Mouse (Mus musculus) right cerebral cortex, postnatal 10 days (tissue): Measurements from ENCODE around the gene Cldn13.
A peak's percentile ranks its signal among the peaks of the same experiment; 100 is the strongest.
"Not testable (repeated sequence)": the region's sequence is repeated elsewhere in the genome, so short reads cannot be mapped to it uniquely, and the experiment has no call there.

ENCODE experiments used
- DNase-seq, 2 experiments: peaks; one replicate each; pipeline ENCODE4 v3.0.0; 2021; ENCODE audit warnings: low spot score in 2 of 2

The Cldn13 gene

GRCm38 (mm10) chr5:134933686-134934085, 18.4 kb upstream of the Cldn13 start:
- not testable (repeated sequence) for DNase-seq

DNA sequence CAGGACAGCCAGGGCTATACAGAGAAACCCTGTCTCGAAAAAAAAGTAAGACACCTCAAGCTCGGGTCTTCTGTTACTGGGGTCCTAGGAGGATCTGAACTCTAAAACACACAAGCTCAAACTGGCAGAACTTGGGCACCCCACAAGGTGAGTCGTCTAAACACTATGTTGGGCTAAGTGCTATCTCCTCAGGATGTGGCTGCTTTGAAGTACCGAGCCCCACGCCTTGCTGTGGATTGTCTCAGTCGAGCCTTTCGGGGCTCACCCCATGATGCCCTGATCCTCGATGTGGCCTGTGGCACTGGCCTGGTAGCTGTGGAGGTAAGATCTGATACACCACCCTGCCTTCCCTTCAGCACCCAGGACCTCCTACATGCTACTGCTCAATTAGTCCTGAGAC, 18.0 kb upstream of the Cldn13 start:
- no peak for DNase-seq

DNA sequence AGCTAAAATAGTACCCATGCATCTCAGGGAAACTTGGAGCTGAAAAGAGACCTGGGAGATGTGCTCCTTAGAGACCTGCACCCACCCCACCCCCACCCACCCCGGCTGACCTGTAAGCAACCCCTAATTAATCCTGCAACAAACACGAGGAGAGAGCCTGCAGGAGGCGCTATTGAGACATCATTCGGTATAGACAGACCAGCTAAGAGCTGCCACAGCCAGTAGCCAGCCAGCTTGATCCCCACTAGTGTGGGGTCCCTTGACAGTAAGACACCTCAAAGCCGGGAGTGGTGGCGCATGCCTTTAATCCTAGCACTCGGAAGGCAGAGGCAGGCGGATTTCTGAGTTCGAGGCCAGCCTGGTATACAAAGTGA, 17.6 kb upstream of the Cldn13 start:
- DNase-seq = peak; percentile 35 to 36

DNA sequence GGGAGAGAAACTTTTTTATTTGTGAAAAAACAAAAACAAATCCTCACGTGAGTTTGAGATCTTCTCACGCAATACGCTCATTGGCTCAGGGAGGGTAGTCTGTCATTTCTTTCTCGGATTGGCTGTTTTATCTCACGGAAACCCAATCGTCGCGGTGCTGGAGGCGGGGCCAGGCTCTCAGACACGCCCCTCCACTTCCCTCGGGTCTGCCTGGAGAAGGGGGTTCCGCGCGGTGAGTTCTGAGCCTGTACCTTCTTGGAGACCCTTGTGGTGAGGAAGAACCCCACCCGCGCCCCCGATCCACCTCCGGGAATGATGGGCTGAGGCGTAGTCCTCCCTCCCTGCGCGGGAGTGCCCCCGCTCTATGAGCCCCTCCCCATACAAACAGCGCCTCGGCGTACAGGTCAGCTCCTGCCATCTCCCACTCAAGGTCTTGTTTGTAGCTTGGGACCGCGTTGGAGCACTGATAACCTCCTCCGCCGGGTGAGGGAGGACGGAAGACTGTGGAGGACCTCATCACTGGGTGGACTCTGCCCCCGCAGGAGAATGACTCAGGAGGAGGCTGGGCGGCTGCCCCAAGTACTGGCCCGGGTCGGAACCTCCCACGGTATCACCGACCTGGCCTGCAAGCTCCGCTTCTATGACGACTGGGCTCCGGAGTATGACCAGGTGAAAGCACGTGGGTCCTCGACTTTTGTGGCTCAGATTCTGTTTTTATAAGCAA, 17.0 kb upstream of the Cldn13 start, which contains the start of gene Mettl27:
Mettl27 (plus strand) TSS at position 190 of the 724 bp plus-strand sequence.
- peak; percentile 90 to 93 for DNase-seq

GRCm38 (mm10) chr5:134929988-134930387, 14.7 kb upstream of the Cldn13 start:
- DNase-seq = no peak

DNA sequence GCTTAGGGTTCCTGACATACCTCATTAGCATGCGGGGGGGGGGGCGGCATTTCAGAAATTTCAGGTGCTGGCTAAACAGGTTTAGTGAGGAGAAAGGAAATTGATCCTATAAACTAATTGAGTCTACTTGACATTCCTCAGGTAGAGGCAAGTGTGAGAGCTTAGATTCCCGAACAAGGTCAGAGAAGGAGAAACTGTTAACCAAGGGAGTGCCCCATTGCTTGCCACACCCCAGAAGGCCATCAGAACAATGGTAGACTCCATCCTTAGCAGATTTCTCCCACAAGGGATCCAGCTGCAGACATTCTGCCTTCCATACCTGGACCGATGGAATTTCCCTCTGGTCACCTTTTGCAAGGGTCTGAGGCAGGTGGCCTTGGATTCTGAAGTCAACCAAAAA, 11.4 kb upstream of the Cldn13 start:
- DNase-seq = no peak

DNA sequence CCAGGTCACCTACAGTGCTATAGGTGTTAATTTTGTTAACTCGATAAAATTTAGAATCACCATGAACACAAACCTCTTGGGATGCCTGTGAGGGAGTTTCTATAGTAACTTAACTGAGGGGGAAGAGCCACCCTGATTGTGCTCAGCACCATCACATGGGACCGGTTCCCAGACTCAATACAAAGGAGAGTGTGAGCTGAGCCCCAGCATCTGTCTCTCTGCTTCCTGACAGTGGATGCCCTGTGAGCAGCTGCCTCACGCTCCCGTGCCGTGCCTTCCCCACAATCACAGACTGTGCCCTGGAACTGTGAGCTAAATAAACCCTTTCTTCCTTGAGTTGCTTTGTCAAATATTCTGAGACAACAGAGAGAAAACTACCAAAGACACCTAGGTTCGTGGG, 7.8 kb upstream of the Cldn13 start:
- DNase-seq = no peak

- no peak for DNase-seq
These were observed 5.8 kb upstream of the Cldn13 start for GRCm38 (mm10) chr5:134921106-134921505.

DNA sequence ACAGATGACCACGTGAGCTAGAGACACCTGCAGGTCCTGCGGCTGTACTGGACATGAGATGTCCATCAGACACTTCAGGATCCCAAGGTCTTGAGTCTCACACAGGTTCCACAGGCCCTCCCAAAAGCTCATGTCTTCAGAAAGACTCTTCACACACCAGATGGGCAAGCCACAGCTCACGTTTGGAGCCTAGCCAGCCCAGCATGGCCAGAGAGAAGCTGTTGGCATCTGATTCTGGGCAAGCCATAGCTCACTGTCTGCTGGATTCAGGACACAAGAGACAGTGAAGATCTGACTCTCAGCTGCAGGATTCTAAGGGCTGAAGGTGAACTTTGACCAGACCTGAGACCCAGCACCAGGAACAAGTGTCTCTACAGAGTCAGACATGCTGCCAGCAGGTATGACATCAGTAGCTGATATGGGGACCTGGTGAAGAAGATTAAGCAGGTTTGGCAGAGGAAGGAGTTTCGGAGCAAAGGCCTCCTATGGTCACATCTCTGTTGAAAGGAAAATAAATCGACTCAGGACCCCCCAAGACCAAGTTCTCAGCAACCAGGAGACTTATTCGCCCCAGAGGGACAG, 4.9 kb upstream of the Cldn13 start:
- peak in 1 of 2 experiments; percentile 38 for DNase-seq

GRCm38 (mm10) chr5:134919097-134919496, 3.8 kb upstream of the Cldn13 start:
- DNase-seq = no peak

- DNase-seq = peak; percentile 55 to 66
These were observed 2.9 kb upstream of the Cldn13 start for GRCm38 (mm10) chr5:134918071-134918832.

GRCm38 (mm10) chr5:134914510-134914909, 816 bp downstream of the Cldn13 start:
- no peak for DNase-seq

DNA sequence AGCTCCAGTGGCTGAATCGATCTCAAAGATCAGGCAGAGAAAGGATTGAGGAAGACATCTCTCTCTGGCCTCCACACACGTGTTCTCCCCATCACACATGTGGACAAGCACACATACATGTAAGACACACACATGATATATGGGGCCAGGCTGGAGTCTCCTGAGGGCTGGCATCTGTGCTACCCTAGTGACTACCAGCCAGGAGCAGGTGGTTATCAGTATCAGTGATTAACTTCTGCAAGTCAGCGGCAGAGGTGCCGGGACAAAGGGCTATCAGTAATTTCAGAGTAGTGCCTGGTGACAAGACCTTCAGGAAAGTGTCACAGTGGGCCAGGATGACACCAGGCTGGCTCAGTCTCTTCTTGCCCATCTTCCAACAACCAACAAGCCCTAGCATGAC, 1.6 kb downstream of the Cldn13 start:
- no peak for DNase-seq

- no peak for DNase-seq
These were observed 2.0 kb downstream of the Cldn13 start for GRCm38 (mm10) chr5:134913352-134913751.

- DNase-seq = no peak
These were observed 3.4 kb downstream of the Cldn13 start for GRCm38 (mm10) chr5:134911901-134912300.

GRCm38 (mm10) chr5:134907135-134907534, 8.2 kb downstream of the Cldn13 start:
- DNase-seq = peak; percentile 93 to 97

- no peak for DNase-seq
These were observed 8.7 kb downstream of the Cldn13 start, which contains the start of gene Tmem270 for GRCm38 (mm10) chr5:134906633-134907032. TSS of gene Tmem270 (minus strand) at chr5:134906733.

DNA sequence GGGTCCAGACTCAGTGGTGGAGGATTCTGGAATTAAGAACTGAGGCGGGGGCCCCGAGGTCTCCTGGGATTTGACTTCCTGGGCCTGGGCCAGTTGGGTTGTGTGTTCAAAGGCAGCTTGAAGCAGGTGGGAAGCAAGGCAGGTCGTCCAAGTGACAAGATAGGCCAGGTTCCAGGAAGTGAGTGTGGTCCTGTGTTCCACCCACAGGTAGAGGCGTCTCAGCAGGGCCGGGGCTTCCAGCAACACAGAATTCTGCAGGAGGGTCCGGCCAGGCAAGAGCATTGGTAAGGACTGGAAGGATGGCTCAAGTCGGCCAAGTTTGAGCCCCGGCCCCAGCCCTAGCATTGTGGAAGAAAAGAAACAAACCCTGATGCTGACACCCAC, 13.7 kb downstream of the Cldn13 start:
- no peak for DNase-seq

GRCm38 (mm10) chr5:134901012-134901643, 14.2 kb downstream of the Cldn13 start:
- DNase-seq = peak; percentile 58 to 66

DNA sequence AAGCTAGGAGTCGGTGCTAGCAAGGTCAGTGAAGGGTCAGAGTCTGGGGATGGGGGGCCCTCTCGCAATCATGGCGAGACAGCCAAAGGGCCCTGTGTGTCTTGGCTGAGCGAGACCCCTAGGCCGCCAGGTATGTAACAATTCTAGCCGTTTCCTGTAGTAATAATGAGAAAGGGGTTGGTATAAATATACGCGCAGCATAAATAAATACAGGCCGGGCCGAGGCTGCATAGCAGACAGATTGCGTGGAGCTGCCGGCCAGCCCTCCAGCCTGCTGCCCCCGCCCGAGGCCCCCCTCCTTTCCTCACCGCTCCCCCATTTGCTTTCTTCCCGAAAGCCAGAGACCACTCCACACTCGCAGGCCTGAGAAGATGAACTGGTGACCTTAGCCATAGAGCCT, 17.7 kb downstream of the Cldn13 start:
- no peak for DNase-seq

GRCm38 (mm10) chr5:134896965-134897364, 18.4 kb downstream of the Cldn13 start:
- no peak for DNase-seq

- no peak for DNase-seq
These were observed 20.0 kb downstream of the Cldn13 start for GRCm38 (mm10) chr5:134895291-134895690.
